Mouse (Mus musculus): Measurements from ENCODE around the gene Fam207a.

Fam207a gene

DNA sequence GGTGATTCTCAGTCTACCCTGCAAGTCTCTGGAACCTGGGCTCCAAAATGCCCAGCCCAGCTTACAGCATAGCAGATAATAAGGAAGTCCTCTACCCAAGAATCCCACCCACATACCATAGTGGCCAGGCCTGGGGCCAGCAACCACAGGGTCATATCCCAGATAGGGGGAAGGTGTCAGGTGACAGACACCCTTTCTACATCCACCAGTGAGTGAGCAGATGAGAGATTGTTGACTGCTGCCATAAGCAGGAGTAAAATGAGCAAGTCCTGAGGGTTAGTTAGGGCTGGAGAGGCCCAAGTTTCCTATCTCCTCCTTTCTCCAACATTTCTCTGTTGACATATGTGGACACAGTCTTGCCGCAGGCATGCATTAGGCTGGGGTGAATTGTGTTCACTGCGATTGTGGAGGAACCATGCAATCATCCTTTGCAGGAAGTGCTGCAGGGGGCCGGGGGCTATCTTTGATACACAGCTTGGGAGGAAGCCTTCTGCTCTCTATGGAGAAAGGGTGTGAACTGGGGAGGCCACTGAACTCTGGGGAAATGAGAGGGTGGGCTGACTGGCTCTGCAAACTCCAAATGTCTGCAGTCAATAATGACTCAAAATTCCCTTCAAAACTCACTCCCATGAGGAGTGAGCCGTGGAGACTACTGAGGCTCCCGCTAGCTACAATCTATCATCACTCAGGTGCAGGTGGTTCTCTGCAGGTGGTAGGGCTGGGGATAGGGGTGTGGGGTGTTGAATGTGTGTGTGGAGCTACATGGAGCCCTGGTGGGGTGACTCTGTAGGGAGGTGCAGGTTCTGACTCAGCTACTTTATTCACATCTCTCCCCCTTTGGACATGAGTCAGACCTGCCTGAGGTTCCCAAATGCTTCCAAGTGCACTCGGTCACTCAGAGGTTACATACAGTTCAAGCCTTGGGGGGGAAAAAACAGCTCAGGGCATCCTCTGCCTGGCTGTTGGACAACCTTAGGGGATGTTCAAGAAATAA, 15.7 kb upstream of the Fam207a start:
- no peak for DNase-seq

- no peak for DNase-seq
Observed at GRCm38 (mm10) chr10:77530140-77530539, 14.6 kb upstream of the Fam207a start, which contains the start of gene Itgb2. TSS of gene Itgb2 (plus strand) at chr10:77530252.

- no peak for DNase-seq
Observed at GRCm38 (mm10) chr10:77528634-77529033, 13.0 kb upstream of the Fam207a start.

DNA sequence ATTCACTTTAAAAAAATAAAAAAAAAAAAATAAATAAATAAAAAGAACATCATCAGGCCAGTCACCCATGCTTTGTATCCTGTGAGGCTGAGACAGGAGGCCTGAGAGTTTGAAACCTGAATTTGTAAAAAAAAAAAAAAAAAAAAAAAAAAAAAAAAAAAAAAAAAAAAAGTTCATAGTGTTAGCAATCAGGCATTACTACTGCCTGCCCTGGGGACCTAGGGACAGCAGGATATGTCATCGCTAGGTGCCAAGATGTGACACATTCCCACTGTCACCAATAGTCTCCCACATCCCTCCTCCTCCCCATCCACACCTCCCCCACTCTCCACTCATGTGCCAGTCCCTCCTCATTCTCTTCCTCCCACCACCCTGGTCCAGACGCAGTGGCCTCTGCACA, 10.9 kb upstream of the Fam207a start:
- no peak for DNase-seq

- DNase-seq: no peak
Observed at GRCm38 (mm10) chr10:77523321-77523720, 7.7 kb upstream of the Fam207a start.

- DNase-seq: no peak
Observed at GRCm38 (mm10) chr10:77522746-77523145, 7.2 kb upstream of the Fam207a start.

DNA sequence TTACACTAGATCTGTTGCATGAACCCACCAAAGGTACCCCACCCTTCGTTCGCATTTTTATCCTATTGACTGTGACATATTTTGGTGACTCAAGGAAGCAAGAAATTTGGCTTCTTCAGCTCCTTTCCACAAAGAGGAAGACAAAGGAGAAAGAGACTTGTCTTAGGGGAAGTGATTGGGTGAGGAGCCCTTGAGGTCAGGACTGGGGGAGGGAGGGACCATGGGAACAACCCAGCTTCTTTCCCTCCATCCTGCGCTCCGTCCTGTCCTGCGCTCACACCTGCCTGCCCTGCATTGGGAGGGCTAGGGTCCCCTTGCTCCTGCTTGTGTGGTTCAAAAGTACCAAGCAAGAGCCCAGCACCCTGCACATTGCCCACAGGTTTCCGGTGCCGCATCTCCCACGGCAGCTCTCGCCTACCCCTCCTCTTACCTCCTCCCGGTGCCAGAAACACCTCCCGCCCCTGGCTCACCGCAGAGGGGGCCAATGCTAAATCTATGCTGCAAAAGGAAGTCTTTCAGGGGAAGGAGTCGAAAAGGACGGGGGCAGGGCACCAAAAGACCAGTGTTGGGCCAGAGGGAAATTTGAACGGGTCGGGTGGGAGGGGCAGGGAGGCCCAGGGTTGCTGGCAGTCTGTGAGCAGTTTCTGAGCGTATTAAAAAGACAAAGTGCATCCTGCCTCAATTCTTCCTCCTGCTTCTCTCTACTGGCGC, 6.6 kb upstream of the Fam207a start:
- DNase-seq: no peak

- DNase-seq: no peak
Observed at GRCm38 (mm10) chr10:77520497-77520896, 4.9 kb upstream of the Fam207a start.

DNA sequence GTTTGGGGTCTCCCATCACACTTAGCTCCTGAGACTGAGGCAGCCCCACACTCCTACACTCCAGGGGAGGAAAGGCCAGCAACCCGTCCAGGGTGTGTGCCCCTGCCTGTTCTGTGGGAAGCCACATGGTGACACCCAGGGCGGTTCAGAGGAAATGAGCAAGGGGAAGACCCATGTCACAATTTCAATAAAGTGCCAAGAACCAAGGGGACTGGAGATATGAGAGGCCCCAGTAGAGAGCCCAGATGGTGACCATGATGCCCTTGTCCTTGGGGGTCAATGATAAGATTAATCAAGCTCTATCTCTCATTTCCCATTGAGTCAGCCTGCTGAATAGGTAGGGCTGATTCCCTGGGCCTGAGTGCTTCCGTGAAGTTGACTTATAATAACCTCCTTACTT, 3.6 kb upstream of the Fam207a start:
- DNase-seq: no peak

- DNase-seq: peak; percentile 38
Observed at GRCm38 (mm10) chr10:77517801-77518200, 2.2 kb upstream of the Fam207a start.

GRCm38 (mm10) chr10:77517066-77517620, 1.6 kb upstream of the Fam207a start:
- DNase-seq: peak; percentile 67

DNA sequence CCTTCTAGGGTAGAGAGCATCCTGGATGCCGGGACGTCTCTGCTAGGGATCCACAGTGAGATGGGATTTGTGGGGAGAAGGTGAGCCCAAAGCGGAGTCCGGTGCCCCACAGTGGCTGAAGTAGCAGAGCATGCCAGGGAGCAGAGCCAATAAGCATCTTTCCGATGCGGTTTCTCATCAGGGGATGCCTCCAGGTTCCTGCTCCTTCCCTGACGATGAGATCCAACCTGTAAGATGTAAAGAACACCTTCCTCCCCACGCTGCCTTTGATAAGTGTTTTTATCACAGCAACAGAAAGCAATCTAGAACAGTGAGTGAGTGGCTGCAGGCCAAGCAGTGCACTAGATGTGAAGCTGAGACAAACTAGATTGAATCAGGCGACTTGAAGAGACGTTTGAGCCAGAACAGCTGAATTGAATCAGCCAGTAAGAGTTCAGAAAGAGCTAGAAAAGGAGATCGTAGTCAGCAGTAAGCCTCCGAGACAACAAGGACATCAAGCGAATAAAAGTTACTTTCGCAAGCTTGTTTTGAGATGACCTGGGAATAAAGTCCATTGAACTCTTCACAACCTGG, 880 bp upstream of the Fam207a start:
- DNase-seq: peak; percentile 58

DNA sequence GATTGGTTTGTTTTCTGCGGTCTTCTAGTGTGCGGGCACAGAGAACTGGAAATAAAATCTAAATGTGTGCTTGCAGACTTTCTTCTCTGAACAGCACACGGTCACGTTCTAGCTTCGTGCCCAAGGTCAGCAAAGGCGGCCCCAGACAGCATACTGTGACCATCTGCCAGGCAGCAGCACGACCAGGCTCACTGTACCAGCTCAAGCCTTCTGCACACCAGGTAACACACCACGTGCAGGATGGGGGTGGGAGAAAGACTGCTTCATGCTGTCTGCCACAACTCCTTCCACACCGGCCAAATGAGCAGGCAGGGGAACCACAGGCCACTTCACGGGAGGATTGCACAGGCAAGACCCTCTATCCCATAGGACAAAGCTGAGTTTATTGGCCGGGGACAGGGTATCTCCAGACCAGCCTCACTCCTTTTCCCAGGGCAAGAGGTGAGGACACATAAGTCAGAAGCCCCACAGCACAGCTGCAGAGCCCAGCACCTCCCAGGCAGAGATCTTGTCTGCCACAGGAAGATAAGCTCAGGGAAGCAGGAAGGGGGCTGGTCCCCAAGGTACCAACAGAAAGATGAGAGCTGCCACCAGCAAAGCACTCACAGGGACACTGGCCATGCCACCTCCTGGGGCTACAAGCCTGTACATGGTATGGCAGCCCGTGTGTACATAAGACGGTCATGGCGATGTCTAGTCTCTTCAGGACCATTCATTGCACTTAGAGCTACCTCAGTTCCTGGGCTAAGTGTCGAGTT, 5.2 kb downstream of the Fam207a start:
- DNase-seq: peak; percentile 87

DNA sequence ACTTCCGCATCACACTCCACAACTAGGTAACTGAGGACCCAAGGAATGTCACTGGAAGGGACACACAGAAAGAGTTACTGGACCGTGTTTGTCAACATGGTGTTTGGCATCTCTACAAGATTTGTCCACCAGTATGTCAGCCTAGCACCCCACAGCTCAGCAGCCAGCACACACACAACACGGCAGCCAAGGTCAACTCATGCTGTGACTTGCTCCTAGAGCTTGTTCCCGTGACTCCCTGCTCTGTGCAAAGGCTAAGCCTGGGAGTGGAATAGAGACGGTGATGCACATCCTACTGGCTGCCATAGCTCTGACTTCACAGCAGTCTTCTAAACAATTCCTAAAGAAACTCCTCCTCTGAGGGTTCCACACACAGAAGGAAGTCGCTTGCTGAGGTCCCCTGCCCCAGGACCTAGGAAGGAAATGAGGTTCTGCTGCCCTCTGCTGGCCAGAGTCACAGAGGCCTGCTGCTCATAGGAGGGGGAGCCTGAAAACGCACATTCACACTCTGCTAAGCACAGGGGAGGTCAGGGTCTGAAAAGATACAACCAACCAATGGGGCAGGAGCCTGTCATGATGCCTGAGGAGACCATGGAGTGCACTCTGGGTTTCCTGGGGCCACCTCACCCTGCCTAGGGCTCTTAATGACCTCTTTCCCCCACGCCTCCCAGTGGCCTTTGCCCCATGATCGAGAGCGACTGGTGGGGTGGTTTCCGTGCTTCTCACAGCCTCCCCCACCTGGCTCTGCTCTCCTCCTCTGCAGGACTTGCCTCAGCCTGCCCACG, 6.0 kb downstream of the Fam207a start:
- peak; percentile 91 for DNase-seq

DNA sequence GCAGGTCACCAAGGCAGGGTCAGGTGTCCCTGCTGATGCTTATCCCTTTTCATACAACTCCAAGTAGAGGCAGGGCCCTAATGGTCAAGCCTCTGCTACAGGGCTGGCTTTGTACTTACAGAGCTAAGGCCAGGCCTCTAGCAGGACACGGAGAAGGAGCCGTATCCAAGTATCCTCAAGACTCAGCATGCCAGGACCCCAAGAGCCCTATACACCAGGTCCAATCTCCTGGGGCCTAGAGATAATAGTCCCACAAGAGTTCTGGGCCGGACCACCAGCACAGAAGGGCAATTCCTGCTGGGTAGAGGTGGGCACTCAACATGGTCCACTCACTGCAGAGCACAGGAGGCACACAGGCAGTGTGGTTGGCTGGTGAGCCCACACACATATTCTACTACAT, 6.8 kb downstream of the Fam207a start:
- DNase-seq: peak; percentile 45

GRCm38 (mm10) chr10:77507779-77508178, 7.8 kb downstream of the Fam207a start:
- DNase-seq: peak; percentile 42

DNA sequence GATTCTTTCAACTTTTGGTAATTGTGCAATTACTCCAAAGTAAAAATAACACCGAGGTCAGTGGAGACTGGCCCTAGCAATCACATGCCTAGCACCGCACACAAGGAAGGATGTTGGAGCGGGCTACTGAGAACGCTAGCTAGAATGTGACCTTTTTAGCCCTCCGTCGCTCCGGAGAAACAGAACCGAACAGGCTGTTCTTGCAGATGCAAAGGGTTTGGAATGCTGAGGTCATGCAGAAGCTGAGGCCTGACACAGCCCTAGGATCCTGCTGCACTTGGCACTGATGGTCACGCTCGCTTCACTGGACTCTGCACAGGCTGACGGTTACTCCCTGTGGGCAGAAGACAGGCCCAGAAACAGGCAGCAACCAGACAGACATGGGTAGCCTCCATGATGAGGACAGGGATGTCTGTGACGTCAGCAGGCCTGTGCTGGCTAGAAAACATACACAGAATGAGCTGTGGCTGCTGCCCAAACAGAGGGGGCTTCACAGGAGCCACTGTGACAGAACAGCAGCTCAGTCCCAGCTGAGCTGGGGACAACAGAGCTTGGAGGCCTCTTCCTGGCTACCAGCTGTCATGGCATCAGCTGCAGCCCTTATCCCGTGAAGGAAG, 8.5 kb downstream of the Fam207a start:
- peak; percentile 65 for DNase-seq

GRCm38 (mm10) chr10:77506526-77506925, 9.1 kb downstream of the Fam207a start:
- peak; percentile 89 for DNase-seq

- no peak for DNase-seq
Observed at GRCm38 (mm10) chr10:77504143-77504542, 11.4 kb downstream of the Fam207a start.

DNA sequence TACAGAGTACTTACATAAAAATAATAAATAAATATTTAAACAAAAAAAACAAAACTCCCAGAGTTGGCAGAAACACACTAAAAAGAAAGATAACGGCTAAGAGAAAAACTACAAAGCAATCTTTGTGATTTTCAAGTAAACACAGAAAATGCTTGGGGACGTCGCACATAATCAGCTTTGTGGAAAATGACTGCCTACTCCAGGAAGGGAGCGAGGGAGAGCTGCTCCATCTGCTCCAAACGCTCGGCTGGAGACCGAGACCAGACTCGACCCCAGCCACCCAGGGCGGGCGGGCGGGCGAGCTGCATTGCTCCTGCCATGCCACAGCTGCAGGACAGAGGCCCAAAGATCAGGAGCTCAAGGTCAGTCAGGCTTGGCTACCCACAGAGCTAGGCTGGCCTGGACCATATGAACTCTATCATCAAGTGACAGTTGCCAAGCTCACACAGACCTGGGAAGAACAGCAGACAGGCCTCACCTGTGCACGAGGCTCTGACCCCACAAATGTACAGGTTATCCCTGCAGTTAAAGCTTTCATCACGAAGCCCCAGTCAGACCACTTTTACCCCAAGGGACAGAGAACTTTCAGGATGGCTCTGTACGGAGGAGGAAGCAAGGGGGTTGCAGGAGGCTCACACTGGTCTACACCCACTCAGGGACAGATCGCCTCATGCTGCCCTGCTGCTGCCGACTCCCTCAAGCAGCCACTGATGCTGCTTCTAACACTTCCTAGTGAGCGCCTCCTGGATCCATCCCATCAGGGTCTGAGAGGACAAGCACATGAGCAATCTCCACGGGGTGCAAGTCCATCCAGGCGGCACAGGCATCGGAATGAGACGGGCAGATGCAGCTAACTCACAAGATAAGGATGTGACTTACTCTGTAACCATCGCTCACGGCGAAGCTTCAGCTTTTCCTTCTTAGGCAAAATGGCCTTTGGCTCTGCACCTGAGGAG, 12.3 kb downstream of the Fam207a start:
- no peak for DNase-seq

Data from cerebellum, adult 9-10 months (tissue).